In the genomic region with DNA sequence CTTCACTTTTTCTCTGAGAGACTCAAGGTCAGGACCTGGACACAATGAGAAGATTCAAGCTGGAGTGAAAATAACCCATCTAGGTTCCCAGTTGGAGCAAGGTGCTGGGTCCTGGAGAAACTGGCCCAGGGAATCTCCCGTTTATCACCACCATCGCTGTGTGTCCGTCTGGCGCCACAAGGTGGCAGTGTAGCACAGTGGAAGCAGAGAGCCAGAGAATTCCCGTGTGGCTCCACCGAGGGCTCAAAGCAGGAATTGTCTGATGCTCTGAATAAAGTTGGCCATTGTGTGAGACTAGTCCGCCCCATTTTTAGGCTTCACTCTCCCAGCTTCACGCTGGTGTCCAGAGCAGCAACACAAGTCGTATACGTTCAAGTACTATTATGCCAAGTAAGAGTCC, we compare ENCODE assay signal across 9 mouse cellular contexts. TPM values are rescaled to one million over a fixed set of nuclear protein-coding genes. Genes with fewer than 3 reads are reported as not detected.
DNase-seq lines count a peak whose midpoint lies in the region; ATAC-seq and TF ChIP-seq lines count a peak whose summit lies in the region.
"Had no signal": no experiment of that assay in that cellular context is flagged by ENCODE, and none has a peak within 500 bp of the region (broad histone marks: within the 10 kb centered on the region; RNA-seq: fewer than 3 reads in every experiment).

No protein-coding gene starts in this region.

- no peak overlapping the region for H3K4me2 ChIP-seq in liver, embryonic 13.5 days
- H3K4me2 ChIP-seq: heart, embryonic 13.5 days had no signal

- no peak overlapping the region for H3K27ac ChIP-seq in cortical plate, adult 2 months (ENCODE audit: insufficient read depth, low read length)
- no peak overlapping the region for H3K27ac ChIP-seq in liver, embryonic 13.5 days
- no peak overlapping the region for H3K27ac ChIP-seq in olfactory bulb, adult 2 months (ENCODE audit: insufficient read depth, low read depth, low read length)
- H3K27ac ChIP-seq: heart, embryonic 13.5 days had no signal

- peak; percentile 84 for ATAC-seq in granulocyte monocyte progenitor cell, adult 5-6 weeks (replicated peaks; ENCODE audit: poor library complexity, severe bottlenecking)
- no peak for ATAC-seq in liver, embryonic 13.5 days (ENCODE audit: low read depth)

- WGBS in liver, embryonic 13.5 days (ENCODE audit: insufficient replicate concordance) = 7% methylated on average over 10 of the region's 10 CpGs
- under 1% methylated on average over 10 of the region's 10 CpGs for WGBS in olfactory bulb, adult 2 months

- H3K9ac ChIP-seq in liver, embryonic 13.5 days = no peak overlapping the region
- H3K9ac ChIP-seq: heart, embryonic 13.5 days had no signal

- H3K9me3 ChIP-seq in liver, embryonic 13.5 days (replicated peaks) = no peaks in the 10 kb centered on the region
- H3K9me3 ChIP-seq: heart, embryonic 13.5 days had no signal

- H3K4me3 ChIP-seq in cortical plate, adult 2 months (ENCODE audit: insufficient read depth, low read length) = no peak overlapping the region
- H3K4me3 ChIP-seq in liver, embryonic 13.5 days (replicated peaks) = no peak overlapping the region
- H3K4me3 ChIP-seq in olfactory bulb, adult 2 months (ENCODE audit: insufficient read depth, low read depth, low read length) = no peak overlapping the region
- H3K4me3 ChIP-seq: heart, embryonic 13.5 days had no signal

- H3K36me3 ChIP-seq in liver, embryonic 13.5 days = no peaks in the 10 kb centered on the region
- H3K36me3 ChIP-seq: heart, embryonic 13.5 days had no signal

- peak; percentile 81 for TF ChIP-seq CTCF in cortical plate, adult 2 months (IDR thresholded peaks at IDR 0.05; ENCODE audit: extremely low read depth, insufficient read depth, low read length)
- peak; percentile 62 for TF ChIP-seq CTCF in olfactory bulb, adult 2 months (IDR thresholded peaks at IDR 0.05; ENCODE audit: insufficient read depth, low read depth, low read length)

- H3K27me3 ChIP-seq in liver, embryonic 13.5 days = no peaks in the 10 kb centered on the region

- no peaks in the 10 kb centered on the region for H3K4me1 ChIP-seq in cortical plate, adult 2 months (ENCODE audit: control insufficient read depth, insufficient read depth, low read length)
- H3K4me1 ChIP-seq in liver, embryonic 13.5 days (replicated peaks) = no peaks in the 10 kb centered on the region
- H3K4me1 ChIP-seq in olfactory bulb, adult 2 months (ENCODE audit: control insufficient read depth, insufficient read depth, low read length) = no peaks in the 10 kb centered on the region
- H3K4me1 ChIP-seq: heart, embryonic 13.5 days had no signal

- DNase-seq in A20 (ENCODE audit: low read depth, low spot score) = peak; percentile 64
- peak; percentile 48 for DNase-seq in WW6 (ENCODE audit: low read depth, low spot score)
- peak; percentile 86 for DNase-seq in kidney, postnatal 10 days
- DNase-seq in liver, embryonic 13.5 days = peak; percentile 8
- peak; percentile 78 for DNase-seq in urinary bladder, postnatal 14 days (ENCODE audit: low spot score)

- TF ChIP-seq POLR2A in cortical plate, adult 2 months (IDR thresholded peaks at IDR 0.05; ENCODE audit: extremely low read depth, insufficient read depth, low read length) = no peak
- no peak for TF ChIP-seq POLR2A in olfactory bulb, adult 2 months (IDR thresholded peaks at IDR 0.05; ENCODE audit: insufficient read depth, low read depth, low read length)

RNA-seq across cellular contexts. Expression of gene Klk4, which starts 7.7 kb away (rescaled TPM):
- not detected in 2 replicates for polyA plus RNA-seq in cortical plate, adult 2 months (2012; rRNA removed)
- not detected in 2 replicates for total RNA-seq in granulocyte monocyte progenitor cell, adult 5-6 weeks (2014; fragmentation: Nextera tagmentation)
- total RNA-seq in granulocyte monocyte progenitor cell, adult 5-6 weeks (2017) = not detected in 2 replicates
- not detected in 2 replicates for polyA plus RNA-seq in liver, embryonic 13.5 days (2015; fragmentation: Nextera tagmentation; extraction: Ambion mirVana)
- not detected in 2 replicates for polyA plus RNA-seq in olfactory bulb, adult 2 months (2012; ENCODE audit: insufficient read depth, insufficient read length, low replicate concordance, missing spikeins)
- polyA plus RNA-seq: heart, embryonic 13.5 days had no signal

RNA-seq across cellular contexts. Expression of gene Klk5, which starts 31.5 kb away (rescaled TPM):
- polyA plus RNA-seq in cortical plate, adult 2 months (2012; rRNA removed) = not detected in 2 replicates
- total RNA-seq in granulocyte monocyte progenitor cell, adult 5-6 weeks (2014; fragmentation: Nextera tagmentation) = not detected in 2 replicates
- not detected in 2 replicates for total RNA-seq in granulocyte monocyte progenitor cell, adult 5-6 weeks (2017)
- polyA plus RNA-seq in liver, embryonic 13.5 days (2015; fragmentation: Nextera tagmentation; extraction: Ambion mirVana) = not detected in 2 replicates
- polyA plus RNA-seq in olfactory bulb, adult 2 months (2012; ENCODE audit: insufficient read depth, insufficient read length, low replicate concordance, missing spikeins) = not detected in 2 replicates
- polyA plus RNA-seq: heart, embryonic 13.5 days had no signal

RNA-seq across cellular contexts. Expression of gene Klk6, which starts 48.9 kb away (rescaled TPM):
- 4.9 and 11.6 TPM in 2 replicates for polyA plus RNA-seq in cortical plate, adult 2 months (2012; rRNA removed)
- not detected in 2 replicates for total RNA-seq in granulocyte monocyte progenitor cell, adult 5-6 weeks (2014; fragmentation: Nextera tagmentation)
- not detected in 2 replicates for total RNA-seq in granulocyte monocyte progenitor cell, adult 5-6 weeks (2017)
- polyA plus RNA-seq in liver, embryonic 13.5 days (2015; fragmentation: Nextera tagmentation; extraction: Ambion mirVana) = not detected in 2 replicates
- not detected in 2 replicates for polyA plus RNA-seq in olfactory bulb, adult 2 months (2012; ENCODE audit: insufficient read depth, insufficient read length, low replicate concordance, missing spikeins)
- polyA plus RNA-seq: heart, embryonic 13.5 days had no signal

Comparison
In these comparisons a context has a peak if more than half of its experiments do, and no peak if none do; other contexts are left out.
1. DNase-seq: peak in every context shown above with its lines; median percentile 86 in kidney, postnatal 10 days; 78 in urinary bladder, postnatal 14 days; 64 in A20; 48 in WW6; 8 in liver, embryonic 13.5 days.